Mouse (Mus musculus): ENCODE results near the gene Zdhhc18. TPM values are rescaled to one million over a fixed set of nuclear protein-coding genes. Genes with fewer than 3 reads are reported as not detected.

The Zdhhc18 gene
- polyA plus RNA-seq, 2 experiments = 4.0 to 38.0 TPM

GRCm38 (mm10) chr4:133563123-133563571 lies 86.8 kb downstream of the Zdhhc18 start:
- ATAC-seq (ENCODE audit: low FRiP score, low read depth) = no peak
- 73% methylated on average over 11 of the region's 11 CpGs for WGBS
- no peaks in the 10 kb centered on the region for H3K4me1 ChIP-seq (ENCODE audit: control insufficient read depth, insufficient read depth, low read length)
- TF ChIP-seq POLR2A (IDR thresholded peaks at IDR 0.05; ENCODE audit: borderline replicate concordance, extremely low read depth, insufficient read depth, insufficient read length) = no peak
- H3K36me3 ChIP-seq (ENCODE audit: control insufficient read depth, insufficient read depth, low read length) = no peaks in the 10 kb centered on the region
- H3K4me3 ChIP-seq (replicated peaks; ENCODE audit: low read length) = no peak overlapping the region
- H3K27ac ChIP-seq (replicated peaks; ENCODE audit: low read depth, low read length) = no peak overlapping the region
- H3K4me2 ChIP-seq (replicated peaks; ENCODE audit: low read depth, low read length, severe bottlenecking) = no peak overlapping the region
- H3K27me3 ChIP-seq (ENCODE audit: control insufficient read depth, insufficient read depth, low read length) = no peaks in the 10 kb centered on the region
- DNase-seq (ENCODE audit: low spot score) = no peak
- H3K9me3 ChIP-seq (ENCODE audit: control insufficient read depth, low read length) = no peaks in the 10 kb centered on the region
- H3K9ac ChIP-seq (ENCODE audit: low read depth, low read length, severe bottlenecking) = no peak overlapping the region

- DNase-seq (ENCODE audit: low spot score) (no peak), ATAC-seq (ENCODE audit: low FRiP score, low read depth) (no peak)
- Histone ChIP-seq H3K27me3 (ENCODE audit: control insufficient read depth, insufficient read depth, low read length) (no peaks in the 10 kb centered on the region), H3K4me2 (replicated peaks; ENCODE audit: low read depth, low read length, severe bottlenecking) (no peak overlapping the region), H3K4me3 (replicated peaks; ENCODE audit: low read length) (no peak overlapping the region), H3K27ac (replicated peaks; ENCODE audit: low read depth, low read length) (no peak overlapping the region), H3K9me3 (ENCODE audit: control insufficient read depth, low read length) (no peaks in the 10 kb centered on the region), H3K4me1 (ENCODE audit: control insufficient read depth, insufficient read depth, low read length) (no peaks in the 10 kb centered on the region), H3K36me3 (ENCODE audit: control insufficient read depth, insufficient read depth, low read length) (no peaks in the 10 kb centered on the region), H3K9ac (ENCODE audit: low read depth, low read length, severe bottlenecking) (no peak overlapping the region)
- no peak for TF ChIP-seq POLR2A (IDR thresholded peaks at IDR 0.05; ENCODE audit: borderline replicate concordance, extremely low read depth, insufficient read depth, insufficient read length)
- WGBS = 51% methylated on average over 4 of the region's 4 CpGs
These were observed 88.3 kb downstream of the Zdhhc18 start for GRCm38 (mm10) chr4:133561622-133562021.

- no peaks in the 10 kb centered on the region for H3K9me3 ChIP-seq (ENCODE audit: control insufficient read depth, low read length)
- no peaks in the 10 kb centered on the region for H3K4me1 ChIP-seq (ENCODE audit: control insufficient read depth, insufficient read depth, low read length)
- DNase-seq (ENCODE audit: low spot score) = no peak
- H3K4me2 ChIP-seq (replicated peaks; ENCODE audit: low read depth, low read length, severe bottlenecking) = no peak overlapping the region
- 79% methylated on average over 4 of the region's 4 CpGs for WGBS
- ATAC-seq (ENCODE audit: low FRiP score, low read depth) = no peak
- H3K27me3 ChIP-seq (ENCODE audit: control insufficient read depth, insufficient read depth, low read length) = no peaks in the 10 kb centered on the region
- H3K9ac ChIP-seq (ENCODE audit: low read depth, low read length, severe bottlenecking) = no peak overlapping the region
- TF ChIP-seq POLR2A (IDR thresholded peaks at IDR 0.05; ENCODE audit: borderline replicate concordance, extremely low read depth, insufficient read depth, insufficient read length) = no peak
- H3K36me3 ChIP-seq (ENCODE audit: control insufficient read depth, insufficient read depth, low read length) = no peaks in the 10 kb centered on the region
- H3K27ac ChIP-seq (replicated peaks; ENCODE audit: low read depth, low read length) = no peak overlapping the region
- H3K4me3 ChIP-seq (replicated peaks; ENCODE audit: low read length) = no peak overlapping the region
These were observed 90.1 kb downstream of the Zdhhc18 start for GRCm38 (mm10) chr4:133559846-133560245.

GRCm38 (mm10) chr4:133557041-133557717 lies 92.8 kb downstream of the Zdhhc18 start:
- H3K4me2 ChIP-seq (replicated peaks; ENCODE audit: low read depth, low read length, severe bottlenecking) = no peak overlapping the region
- ATAC-seq (ENCODE audit: low FRiP score, low read depth) (no peak), DNase-seq (ENCODE audit: low spot score) (no peak)
- no peaks in the 10 kb centered on the region for H3K36me3 ChIP-seq (ENCODE audit: control insufficient read depth, insufficient read depth, low read length)
- no peaks in the 10 kb centered on the region for H3K27me3 ChIP-seq (ENCODE audit: control insufficient read depth, insufficient read depth, low read length)
- TF ChIP-seq POLR2A (IDR thresholded peaks at IDR 0.05; ENCODE audit: borderline replicate concordance, extremely low read depth, insufficient read depth, insufficient read length) = no peak
- no peak overlapping the region for H3K9ac ChIP-seq (ENCODE audit: low read depth, low read length, severe bottlenecking)
- H3K9me3 ChIP-seq (ENCODE audit: control insufficient read depth, low read length) = no peaks in the 10 kb centered on the region
- no peaks in the 10 kb centered on the region for H3K4me1 ChIP-seq (ENCODE audit: control insufficient read depth, insufficient read depth, low read length)
- WGBS = 42% methylated on average over 10 of the region's 10 CpGs
- no peak overlapping the region for H3K4me3 ChIP-seq (replicated peaks; ENCODE audit: low read length)
- H3K27ac ChIP-seq (replicated peaks; ENCODE audit: low read depth, low read length) = no peak overlapping the region

Small RNA genes within 50 kb of the gene (microRNA-seq; reads per million reads assigned to microRNA genes)
- gene Gm23158 = not detected

Other genes with a start within 250 kb of the Zdhhc18 start
- 0.80 and 1.0 TPM in 2 replicates for gene Tent5b, start 170.0 kb downstream of the Zdhhc18 start, polyA plus RNA-seq (2012; rRNA removed)
- gene Tent5b, start 170.0 kb downstream of the Zdhhc18 start, polyA plus RNA-seq (2014; fragmentation: Nextera tagmentation; extraction: Ambion mirVana) = 1.4 and 1.7 TPM in 2 replicates
- gene Trnp1, start 151.6 kb downstream of the Zdhhc18 start, polyA plus RNA-seq (2012; rRNA removed) = 5.4 and 7.1 TPM in 2 replicates
- gene Trnp1, start 151.6 kb downstream of the Zdhhc18 start, polyA plus RNA-seq (2014; fragmentation: Nextera tagmentation; extraction: Ambion mirVana) = 5.0 and 6.1 TPM in 2 replicates
- gene Kdf1, start 131.2 kb downstream of the Zdhhc18 start, polyA plus RNA-seq (2012; rRNA removed) = 7.1 and 9.0 TPM in 2 replicates
- gene Kdf1, start 131.2 kb downstream of the Zdhhc18 start, polyA plus RNA-seq (2014; fragmentation: Nextera tagmentation; extraction: Ambion mirVana) = 13.5 and 18.8 TPM in 2 replicates
- 141 and 184 TPM in 2 replicates for gene Nudc, start 104.2 kb downstream of the Zdhhc18 start, polyA plus RNA-seq (2012; rRNA removed)
- 180 and 197 TPM in 2 replicates for gene Nudc, start 104.2 kb downstream of the Zdhhc18 start, polyA plus RNA-seq (2014; fragmentation: Nextera tagmentation; extraction: Ambion mirVana)
- gene Nr0b2, start 96.8 kb downstream of the Zdhhc18 start, polyA plus RNA-seq (2012; rRNA removed) = 0.05 TPM in 1 of 2 replicates, not detected in the other
- gene Nr0b2, start 96.8 kb downstream of the Zdhhc18 start, polyA plus RNA-seq (2014; fragmentation: Nextera tagmentation; extraction: Ambion mirVana) = 0.17 TPM in 1 of 2 replicates, not detected in the other
- gene Gpatch3, start 75.4 kb downstream of the Zdhhc18 start, polyA plus RNA-seq (2012; rRNA removed) = 8.0 and 8.4 TPM in 2 replicates
- gene Gpatch3, start 75.4 kb downstream of the Zdhhc18 start, polyA plus RNA-seq (2014; fragmentation: Nextera tagmentation; extraction: Ambion mirVana) = 8.1 and 9.2 TPM in 2 replicates
- gene Gpn2, start 65.8 kb downstream of the Zdhhc18 start, polyA plus RNA-seq (2012; rRNA removed) = 33.2 and 42.0 TPM in 2 replicates
- gene Gpn2, start 65.8 kb downstream of the Zdhhc18 start, polyA plus RNA-seq (2014; fragmentation: Nextera tagmentation; extraction: Ambion mirVana) = 17.6 and 19.6 TPM in 2 replicates
- 112 and 139 TPM in 2 replicates for gene Sfn, start 48.0 kb downstream of the Zdhhc18 start, polyA plus RNA-seq (2012; rRNA removed)
- gene Sfn, start 48.0 kb downstream of the Zdhhc18 start, polyA plus RNA-seq (2014; fragmentation: Nextera tagmentation; extraction: Ambion mirVana) = 243 and 295 TPM in 2 replicates
- 12.2 and 13.7 TPM in 2 replicates for gene Pigv, start 22.5 kb upstream of the Zdhhc18 start, polyA plus RNA-seq (2012; rRNA removed)
- gene Pigv, start 22.5 kb upstream of the Zdhhc18 start, polyA plus RNA-seq (2014; fragmentation: Nextera tagmentation; extraction: Ambion mirVana) = 10.9 and 12.5 TPM in 2 replicates
- gene Arid1a, start 106.6 kb upstream of the Zdhhc18 start, polyA plus RNA-seq (2012; rRNA removed) = 70.8 and 87.1 TPM in 2 replicates
- gene Arid1a, start 106.6 kb upstream of the Zdhhc18 start, polyA plus RNA-seq (2014; fragmentation: Nextera tagmentation; extraction: Ambion mirVana) = 33.3 and 40.8 TPM in 2 replicates
- 25.1 and 28.4 TPM in 2 replicates for gene Rps6ka1, start 237.6 kb upstream of the Zdhhc18 start, polyA plus RNA-seq (2012; rRNA removed)
- gene Rps6ka1, start 237.6 kb upstream of the Zdhhc18 start, polyA plus RNA-seq (2014; fragmentation: Nextera tagmentation; extraction: Ambion mirVana) = 33.8 and 41.7 TPM in 2 replicates